Mouse (Mus musculus): Measurements from ENCODE around the gene Itprip. TPM values are rescaled to one million over a fixed set of nuclear protein-coding genes. Genes with fewer than 3 reads are reported as not detected.

Gene Itprip
- polyA plus RNA-seq, 1 experiment from 2014 or later: 3.8 TPM

DNA sequence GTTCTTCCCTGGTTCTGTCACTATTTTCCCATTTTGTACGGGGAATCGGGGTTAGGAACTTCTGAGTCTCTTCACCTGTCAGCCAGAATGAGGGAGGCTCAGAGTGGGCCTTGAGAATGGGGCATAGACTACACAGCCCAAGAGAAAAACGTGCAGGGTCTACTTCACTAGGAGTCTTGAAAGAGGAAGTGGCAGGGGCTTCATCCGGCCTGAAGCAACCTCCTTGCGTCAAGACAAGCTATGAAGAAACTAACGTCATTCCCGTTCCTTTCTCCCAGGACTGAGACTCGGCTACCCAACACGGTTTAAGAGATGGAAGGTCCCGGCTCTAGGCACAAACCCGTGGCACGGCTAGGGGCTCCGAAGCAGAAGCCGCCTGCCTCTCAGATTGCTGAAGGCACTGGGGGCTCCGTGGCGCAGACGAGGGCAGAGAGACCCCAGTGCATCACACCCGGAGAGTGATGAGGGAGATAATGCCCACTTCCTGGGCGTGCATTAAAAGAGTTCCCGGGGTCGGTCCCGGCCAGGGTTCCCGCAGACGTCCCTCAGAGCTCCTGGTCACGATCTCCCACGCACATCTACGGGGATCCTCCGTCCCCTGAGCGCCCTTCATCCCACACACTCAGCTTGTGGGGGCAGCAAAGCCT lies 521 bp downstream of the Itprip start:
- H3K36me3 ChIP-seq (ENCODE audit: control insufficient read depth, insufficient read depth, low read length): no peaks in the 10 kb centered on the region
- no peaks in the 10 kb centered on the region for H3K9me3 ChIP-seq (ENCODE audit: control insufficient read depth, low read length)
- peak; percentile 24 for ATAC-seq (ENCODE audit: low read depth)
- H3K27me3 ChIP-seq (ENCODE audit: control insufficient read depth, insufficient read depth, low read length): no peaks in the 10 kb centered on the region
- peak overlapping the region; percentile 57 for H3K4me2 ChIP-seq (ENCODE audit: low read depth, low read length)
- peak overlapping the region; percentile 72 for H3K4me3 ChIP-seq (ENCODE audit: low read depth, low read length)
- WGBS: under 1% methylated on average over 29 of the region's 29 CpGs
- peak overlapping the region; percentile 64 for H3K9ac ChIP-seq (replicated peaks; ENCODE audit: low read depth, low read length)
- peak overlapping the region; percentile 76 for H3K27ac ChIP-seq (ENCODE audit: low read depth, low read length)
- H3K4me1 ChIP-seq (ENCODE audit: control insufficient read depth, insufficient read depth, low read length): peaks cover 11% of the 10 kb centered on the region

DNA sequence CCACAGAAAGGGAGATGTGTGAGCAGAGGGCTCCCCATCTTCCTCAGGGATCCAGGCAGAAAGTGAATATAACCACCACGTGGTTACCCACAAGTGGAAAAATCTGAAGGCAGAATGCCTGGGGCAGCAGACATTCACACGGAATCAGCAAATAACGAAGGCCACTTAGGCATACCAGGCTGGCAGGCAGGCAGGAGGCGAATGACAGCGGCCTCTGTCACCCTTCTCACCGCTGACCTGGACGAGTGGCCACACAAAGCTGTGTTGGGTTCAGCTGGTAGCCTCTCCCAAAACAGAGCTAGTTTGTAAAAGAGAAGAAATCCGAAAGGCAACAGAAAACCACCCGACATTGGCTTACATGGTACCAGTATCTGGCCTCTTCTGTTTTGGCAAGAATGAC lies 1.1 kb downstream of the Itprip start:
- Histone ChIP-seq H3K4me3 (ENCODE audit: low read depth, low read length) (peak overlapping the region; percentile 72), H3K9ac (replicated peaks; ENCODE audit: low read depth, low read length) (peak overlapping the region; percentile 64), H3K4me1 (ENCODE audit: control insufficient read depth, insufficient read depth, low read length) (peaks cover 11% of the 10 kb centered on the region), H3K36me3 (ENCODE audit: control insufficient read depth, insufficient read depth, low read length) (no peaks in the 10 kb centered on the region), H3K27me3 (ENCODE audit: control insufficient read depth, insufficient read depth, low read length) (no peaks in the 10 kb centered on the region), H3K4me2 (ENCODE audit: low read depth, low read length) (peak overlapping the region; percentile 57), H3K27ac (ENCODE audit: low read depth, low read length) (no peak overlapping the region), H3K9me3 (ENCODE audit: control insufficient read depth, low read length) (no peaks in the 10 kb centered on the region)
- 12% methylated on average over 9 of the region's 9 CpGs for whole genome bisulfite sequencing
- ATAC-seq (ENCODE audit: low read depth): no peak

- no peak overlapping the region for H3K27ac ChIP-seq (ENCODE audit: low read depth, low read length)
- H3K4me2 ChIP-seq (ENCODE audit: low read depth, low read length): peak overlapping the region; percentile 57
- H3K27me3 ChIP-seq (ENCODE audit: control insufficient read depth, insufficient read depth, low read length): no peaks in the 10 kb centered on the region
- no peaks in the 10 kb centered on the region for H3K36me3 ChIP-seq (ENCODE audit: control insufficient read depth, insufficient read depth, low read length)
- H3K9me3 ChIP-seq (ENCODE audit: control insufficient read depth, low read length): no peaks in the 10 kb centered on the region
- H3K9ac ChIP-seq (replicated peaks; ENCODE audit: low read depth, low read length): no peak overlapping the region
- ATAC-seq (ENCODE audit: low read depth): no peak
- WGBS: 11% methylated on average over 4 of the region's 4 CpGs
- H3K4me1 ChIP-seq (ENCODE audit: control insufficient read depth, insufficient read depth, low read length): peaks cover 11% of the 10 kb centered on the region
- peak overlapping the region; percentile 72; the same call in 1 of the 2 replicates for H3K4me3 ChIP-seq (ENCODE audit: low read depth, low read length)
Observed at GRCm38 (mm10) chr19:47917396-47917795, 1.7 kb downstream of the Itprip start.

DNA sequence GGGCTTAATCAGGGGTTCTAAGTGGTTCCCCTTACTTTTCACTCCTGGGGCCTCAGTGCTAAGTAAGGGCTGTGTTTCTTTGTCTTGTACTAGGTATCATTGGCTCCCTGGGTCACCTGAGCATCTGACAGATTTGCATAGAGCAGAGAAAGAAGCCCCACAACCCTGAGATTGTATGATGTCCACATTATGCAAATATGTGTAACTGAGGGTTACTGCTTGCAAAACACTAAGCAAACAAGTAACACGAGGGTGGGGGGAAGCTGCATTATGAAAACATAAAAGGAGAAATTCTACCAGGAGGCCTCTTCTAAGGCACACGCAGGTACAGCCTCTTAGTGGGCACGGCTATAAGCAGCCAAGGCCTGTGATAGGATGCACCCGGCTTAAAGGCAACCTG lies 3.8 kb downstream of the Itprip start:
- no peaks in the 10 kb centered on the region for H3K27me3 ChIP-seq (ENCODE audit: control insufficient read depth, insufficient read depth, low read length)
- H3K4me3 ChIP-seq (ENCODE audit: low read depth, low read length): no peak overlapping the region
- H3K4me2 ChIP-seq (ENCODE audit: low read depth, low read length): no peak overlapping the region
- no peak overlapping the region for H3K27ac ChIP-seq (ENCODE audit: low read depth, low read length)
- no peaks in the 10 kb centered on the region for H3K36me3 ChIP-seq (ENCODE audit: control insufficient read depth, insufficient read depth, low read length)
- 89% methylated on average over 4 of the region's 4 CpGs for WGBS
- H3K9me3 ChIP-seq (ENCODE audit: control insufficient read depth, low read length): no peaks in the 10 kb centered on the region
- ATAC-seq (ENCODE audit: low read depth): no peak
- peaks cover 11% of the 10 kb centered on the region for H3K4me1 ChIP-seq (ENCODE audit: control insufficient read depth, insufficient read depth, low read length)
- no peak overlapping the region for H3K9ac ChIP-seq (replicated peaks; ENCODE audit: low read depth, low read length)

GRCm38 (mm10) chr19:47914191-47914590 lies 4.9 kb downstream of the Itprip start:
- H3K9ac ChIP-seq (replicated peaks; ENCODE audit: low read depth, low read length): no peak overlapping the region
- H3K4me3 ChIP-seq (ENCODE audit: low read depth, low read length): no peak overlapping the region
- no peak overlapping the region for H3K27ac ChIP-seq (ENCODE audit: low read depth, low read length)
- H3K4me1 ChIP-seq (ENCODE audit: control insufficient read depth, insufficient read depth, low read length): peaks cover 17% of the 10 kb centered on the region
- no peaks in the 10 kb centered on the region for H3K36me3 ChIP-seq (ENCODE audit: control insufficient read depth, insufficient read depth, low read length)
- ATAC-seq (ENCODE audit: low read depth): no peak
- H3K4me2 ChIP-seq (ENCODE audit: low read depth, low read length): no peak overlapping the region
- H3K27me3 ChIP-seq (ENCODE audit: control insufficient read depth, insufficient read depth, low read length): no peaks in the 10 kb centered on the region
- H3K9me3 ChIP-seq (ENCODE audit: control insufficient read depth, low read length): no peaks in the 10 kb centered on the region
- WGBS: 93% methylated on average over 4 of the region's 4 CpGs

DNA sequence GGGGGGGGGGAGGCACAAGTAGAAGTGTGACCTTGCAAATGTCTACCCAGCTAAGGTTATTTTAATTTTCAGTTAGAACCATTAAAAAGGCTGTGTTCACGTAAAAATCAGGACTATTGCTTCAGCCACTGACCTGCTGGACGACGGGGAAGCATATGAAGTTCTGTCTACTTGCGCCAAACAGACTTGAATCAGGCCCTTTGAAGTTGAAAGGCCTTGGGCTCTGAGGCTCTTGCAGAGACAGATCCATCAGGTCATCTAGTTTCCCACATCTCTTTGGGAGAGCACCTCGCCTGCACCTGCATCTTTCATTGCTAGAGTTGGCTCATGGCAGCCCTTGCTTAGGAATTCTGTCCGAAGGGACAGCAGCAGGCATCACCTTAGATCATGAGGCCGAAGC lies 5.8 kb downstream of the Itprip start:
- no peak for ATAC-seq (ENCODE audit: low read depth)
- Histone ChIP-seq H3K36me3 (ENCODE audit: control insufficient read depth, insufficient read depth, low read length) (no peaks in the 10 kb centered on the region), H3K27me3 (ENCODE audit: control insufficient read depth, insufficient read depth, low read length) (no peaks in the 10 kb centered on the region), H3K4me1 (ENCODE audit: control insufficient read depth, insufficient read depth, low read length) (peaks cover 17% of the 10 kb centered on the region), H3K27ac (ENCODE audit: low read depth, low read length) (no peak overlapping the region), H3K9me3 (ENCODE audit: control insufficient read depth, low read length) (no peaks in the 10 kb centered on the region), H3K4me3 (ENCODE audit: low read depth, low read length) (no peak overlapping the region), H3K4me2 (ENCODE audit: low read depth, low read length) (no peak overlapping the region), H3K9ac (replicated peaks; ENCODE audit: low read depth, low read length) (no peak overlapping the region)
- 68% methylated on average over 7 of the region's 7 CpGs for WGBS

DNA sequence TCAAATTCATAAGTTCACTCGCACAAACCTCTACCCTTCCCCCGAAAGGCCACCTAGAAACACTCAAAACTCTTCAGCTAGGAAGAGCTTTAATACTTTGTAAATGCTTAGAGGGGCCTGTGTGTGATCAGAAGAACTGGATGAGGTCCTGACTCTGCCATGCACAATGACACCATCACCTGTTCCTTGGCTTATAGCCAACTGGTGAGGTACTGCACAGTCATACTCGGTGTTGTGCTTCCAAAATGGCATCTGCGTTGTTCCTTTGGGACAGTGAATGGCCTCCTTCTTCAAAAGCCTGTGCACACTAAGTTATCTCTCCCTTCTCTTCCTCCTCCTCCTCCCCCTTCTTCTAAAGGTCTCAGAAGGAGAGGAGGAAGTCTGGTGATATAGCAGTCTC lies 8.3 kb downstream of the Itprip start:
- H3K9me3 ChIP-seq (ENCODE audit: control insufficient read depth, low read length): no peaks in the 10 kb centered on the region
- H3K4me3 ChIP-seq (ENCODE audit: low read depth, low read length): no peak overlapping the region
- H3K4me1 ChIP-seq (ENCODE audit: control insufficient read depth, insufficient read depth, low read length): peaks cover 6% of the 10 kb centered on the region; the same call in 1 of the 2 replicates
- no peaks in the 10 kb centered on the region for H3K27me3 ChIP-seq (ENCODE audit: control insufficient read depth, insufficient read depth, low read length)
- WGBS: 86% methylated on average over 4 of the region's 4 CpGs
- H3K36me3 ChIP-seq (ENCODE audit: control insufficient read depth, insufficient read depth, low read length): no peaks in the 10 kb centered on the region
- H3K4me2 ChIP-seq (ENCODE audit: low read depth, low read length): no peak overlapping the region
- H3K9ac ChIP-seq (replicated peaks; ENCODE audit: low read depth, low read length): no peak overlapping the region
- H3K27ac ChIP-seq (ENCODE audit: low read depth, low read length): no peak overlapping the region; the same call in 1 of the 2 replicates
- no peak for ATAC-seq (ENCODE audit: low read depth)

DNA sequence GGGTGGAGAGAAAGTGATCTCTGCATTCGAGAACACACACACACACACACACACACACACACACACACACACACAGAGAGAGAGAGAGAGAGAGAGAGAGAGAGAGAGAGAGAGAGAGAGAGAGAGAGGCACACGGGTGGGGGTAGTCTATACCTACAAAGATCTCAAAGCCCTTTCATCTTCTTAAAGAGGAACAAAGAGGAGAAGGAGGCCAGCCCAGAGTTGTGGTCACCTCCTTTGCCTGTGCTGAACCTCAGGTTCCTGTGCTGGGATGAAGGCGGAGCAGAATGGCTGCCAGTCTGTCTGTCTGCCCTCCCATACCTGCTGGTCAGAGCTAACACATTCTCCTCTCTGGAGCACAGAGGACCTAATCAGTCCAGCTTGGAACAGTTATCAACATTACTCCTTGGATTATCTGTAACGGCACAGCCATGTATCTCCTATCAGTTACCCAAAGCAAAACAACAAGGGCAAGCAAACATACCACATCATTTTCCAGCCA lies 8.9 kb downstream of the Itprip start:
- H3K27ac ChIP-seq (ENCODE audit: low read depth, low read length): peak overlapping the region; percentile 95
- H3K9ac ChIP-seq (replicated peaks; ENCODE audit: low read depth, low read length): peak overlapping the region; percentile 65; the same call in 1 of the 2 replicates
- ATAC-seq (ENCODE audit: low read depth): no peak; the same call in 1 of the 2 replicates
- H3K27me3 ChIP-seq (ENCODE audit: control insufficient read depth, insufficient read depth, low read length): no peaks in the 10 kb centered on the region
- H3K4me3 ChIP-seq (ENCODE audit: low read depth, low read length): no peak overlapping the region
- H3K36me3 ChIP-seq (ENCODE audit: control insufficient read depth, insufficient read depth, low read length): no peaks in the 10 kb centered on the region
- no peaks in the 10 kb centered on the region for H3K9me3 ChIP-seq (ENCODE audit: control insufficient read depth, low read length)
- 45% methylated on average over 4 of the region's 4 CpGs for WGBS
- peak overlapping the region; percentile 49; the same call in 1 of the 2 replicates for H3K4me2 ChIP-seq (ENCODE audit: low read depth, low read length)
- H3K4me1 ChIP-seq (ENCODE audit: control insufficient read depth, insufficient read depth, low read length): peaks cover 6% of the 10 kb centered on the region; the same call in 1 of the 2 replicates

DNA sequence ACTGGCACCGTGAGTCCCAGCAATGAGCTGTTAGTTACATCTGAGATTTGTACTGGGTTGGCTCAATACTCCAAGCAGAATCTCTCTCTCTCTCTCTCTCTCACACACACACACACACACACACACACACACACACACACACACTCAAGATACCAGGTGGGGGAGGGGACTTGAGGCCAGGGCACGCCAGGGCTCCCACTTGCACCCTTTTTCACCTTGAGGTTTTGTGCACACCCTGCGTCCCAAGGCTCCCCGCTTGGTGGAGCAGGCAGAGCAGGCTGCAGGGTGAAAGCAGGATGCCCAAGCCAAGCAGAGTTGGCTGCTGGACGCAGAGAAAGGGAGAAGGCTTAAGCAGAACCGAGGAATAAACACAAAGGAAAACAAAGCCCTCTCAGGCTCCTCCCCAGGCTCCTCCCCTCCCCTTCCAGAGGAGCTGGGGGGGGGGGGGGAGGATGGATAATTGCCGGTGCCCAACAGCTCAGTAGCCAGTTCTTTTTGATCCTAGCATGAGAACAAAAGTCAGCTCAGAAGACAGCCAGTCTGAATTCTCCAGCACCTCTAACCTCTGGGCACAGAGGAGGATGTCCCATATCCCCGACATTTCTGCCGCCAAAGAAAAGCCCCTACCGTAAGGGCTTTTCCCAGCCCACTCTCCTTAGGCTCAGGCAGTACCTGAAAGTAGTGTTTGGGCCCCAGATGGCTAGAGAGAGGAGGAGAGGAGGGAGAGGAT lies 9.5 kb downstream of the Itprip start:
- WGBS: 0% methylated on average over 10 of the region's 10 CpGs
- peak; percentile 81 for ATAC-seq (ENCODE audit: low read depth)

More for the DNA sequence above, 9.5 kb downstream of the Itprip start:
- peak overlapping the region; percentile 65 for H3K9ac ChIP-seq (replicated peaks; ENCODE audit: low read depth, low read length)
- H3K4me2 ChIP-seq (ENCODE audit: low read depth, low read length): peak overlapping the region; percentile 49
- H3K4me1 ChIP-seq (ENCODE audit: control insufficient read depth, insufficient read depth, low read length): peaks cover 6% of the 10 kb centered on the region; the same call in 1 of the 2 replicates
- no peaks in the 10 kb centered on the region for H3K36me3 ChIP-seq (ENCODE audit: control insufficient read depth, insufficient read depth, low read length)
- no peaks in the 10 kb centered on the region for H3K9me3 ChIP-seq (ENCODE audit: control insufficient read depth, low read length)
- peak overlapping the region; percentile 95 for H3K27ac ChIP-seq (ENCODE audit: low read depth, low read length)
- no peaks in the 10 kb centered on the region for H3K27me3 ChIP-seq (ENCODE audit: control insufficient read depth, insufficient read depth, low read length)
- peak overlapping the region; percentile 18 for H3K4me3 ChIP-seq (ENCODE audit: low read depth, low read length)
